Mouse (Mus musculus) neural tube, embryonic 15.5 days (tissue): ENCODE results near the gene Olfr559. TPM values are rescaled to one million over a fixed set of nuclear protein-coding genes. Genes with fewer than 3 reads are reported as not detected.

ENCODE experiments used
- ATAC-seq: fragments of 200-750 bp; cut with Nextera tagmentation; 2 replicates; pipeline ENCODE4 v1.8.0; 2017; ENCODE audit warnings: mild to moderate bottlenecking, moderate TSS enrichment, moderate library complexity; ENCODE audit not compliant: low FRiP score
- H3K27ac ChIP-seq: fragments of 300-500 bp; sonication (generic); replicated peaks from 2 replicates; pipeline ENCODE4 v1.5.1; 2015; ENCODE audit warnings: mild to moderate bottlenecking, inconsistent platforms
- H3K27me3 ChIP-seq: fragments of 300-500 bp; sonication (generic); replicated peaks from 2 replicates; pipeline ENCODE4 v1.6.1; 2015; ENCODE audit warnings: inconsistent platforms
- H3K36me3 ChIP-seq: fragments of 300-500 bp; sonication (generic); 2 replicates; pipeline ENCODE4 v1.6.1; 2015; ENCODE audit warnings: inconsistent platforms
- H3K4me1 ChIP-seq: fragments of 300-500 bp; sonication (generic); 2 replicates; pipeline ENCODE4 v1.6.1; 2015; ENCODE audit warnings: inconsistent platforms
- H3K4me2 ChIP-seq: fragments of 300-500 bp; sonication (generic); 2 replicates; pipeline ENCODE4 v1.6.1; 2015; ENCODE audit warnings: inconsistent platforms, mild to moderate bottlenecking, moderate library complexity
- H3K4me3 ChIP-seq: fragments of 300-500 bp; sonication (generic); replicated peaks from 2 replicates; pipeline ENCODE4 v1.5.1; 2015; ENCODE audit warnings: mild to moderate bottlenecking, inconsistent platforms
- H3K9ac ChIP-seq: fragments of 300-500 bp; sonication (generic); replicated peaks from 2 replicates; pipeline ENCODE4 v1.6.1; 2015; ENCODE audit warnings: mild to moderate bottlenecking, inconsistent platforms
- H3K9me3 ChIP-seq: fragments of 300-500 bp; sonication (generic); replicated peaks from 2 replicates; pipeline ENCODE4 v1.6.1; 2016; ENCODE audit warnings: inconsistent platforms
- WGBS: fragments of 180-500 bp; shearing (Covaris S2); methylation state at CpG from one replicate; pipeline ENCODE4 v1.1.7; 2015; ENCODE audit warnings: mixed read lengths; 5-methylcytosine and 5-hydroxymethylcytosine counted together
- polyA plus RNA-seq: library from polyadenylated mRNA; unstranded; fragments of >200 nt; fragmentation: Nextera tagmentation; extraction: Ambion mirVana; gene quantifications from 2 replicates; pipeline ENCODE4 v1.2.1, GENCODE M21; 2015

Gene Olfr559
- not detected in 2 replicates for polyA plus RNA-seq

DNA sequence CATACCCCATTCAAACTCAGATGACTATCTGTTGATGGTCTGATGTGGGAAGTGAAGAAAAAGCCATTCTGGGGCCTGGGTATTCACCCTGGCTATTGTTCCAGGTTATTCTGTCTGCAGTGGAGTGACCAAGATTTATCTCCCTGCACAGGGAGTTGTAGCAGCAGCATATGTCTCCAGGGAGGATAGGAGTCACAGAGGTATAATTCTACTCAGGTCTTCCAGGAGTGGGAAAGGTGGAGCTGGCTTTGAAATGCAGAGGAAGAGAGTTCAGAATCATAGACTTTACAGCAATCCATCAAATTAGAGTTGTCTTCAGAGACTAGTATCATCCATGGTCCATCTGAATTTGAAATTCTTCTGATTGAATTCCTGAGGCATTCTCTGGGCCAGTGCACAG is at the start of gene Olfr559:
Olfr559 (minus strand) TSS at position 101 of the 400 bp plus-strand sequence.
- ATAC-seq: no peak
- Histone ChIP-seq H3K9me3 (no peaks in the 10 kb centered on the region), H3K4me1 (no peaks in the 10 kb centered on the region), H3K4me3 (no peak within 1 kb of the TSS), H3K4me2 (no peak within 1 kb of the TSS), H3K36me3 (no peaks in the 10 kb centered on the region), H3K9ac (no peak within 1 kb of the TSS), H3K27me3 (no peaks in the 10 kb centered on the region), H3K27ac (no peak within 1 kb of the TSS)

DNA sequence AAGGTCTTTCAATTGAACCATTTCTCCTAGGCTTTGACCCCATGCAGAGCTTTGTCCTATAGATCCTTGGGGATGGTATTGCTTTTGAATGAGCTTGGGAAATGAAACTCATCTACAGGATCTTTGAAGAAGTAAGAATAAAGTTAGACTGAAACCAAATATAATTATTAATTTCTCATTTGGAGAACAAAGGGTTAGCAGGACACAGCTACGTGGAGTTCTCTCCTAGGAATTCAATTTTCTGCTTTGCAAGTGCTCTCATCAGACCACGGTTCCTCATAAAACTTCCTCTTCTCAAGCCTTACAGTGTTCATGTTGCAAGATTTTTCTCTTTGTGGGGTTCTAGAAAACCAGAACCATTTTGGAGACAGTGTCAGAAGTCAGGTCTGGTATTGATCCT is 43.6 kb upstream of the Olfr559 start, which contains the start of gene Olfr561:
Olfr561 (plus strand) TSS at position 301 of the 400 bp plus-strand sequence.
- Histone ChIP-seq H3K27me3 (no peaks in the 10 kb centered on the region), H3K4me3 (no peak within 1 kb of the TSS), H3K9me3 (no peaks in the 10 kb centered on the region), H3K9ac (no peak within 1 kb of the TSS), H3K4me2 (no peak within 1 kb of the TSS), H3K36me3 (no peaks in the 10 kb centered on the region), H3K4me1 (no peaks in the 10 kb centered on the region), H3K27ac (no peak within 1 kb of the TSS)
- ATAC-seq: no peak
- 80% methylated on average over 2 of the region's 2 CpGs for WGBS

- H3K9me3 ChIP-seq: no peaks in the 10 kb centered on the region
- H3K9ac ChIP-seq: no peak within 1 kb of the TSS
- WGBS: 69% methylated on average over 4 of the region's 4 CpGs
- H3K4me1 ChIP-seq: no peaks in the 10 kb centered on the region
- no peaks in the 10 kb centered on the region for H3K36me3 ChIP-seq
- no peak within 1 kb of the TSS for H3K4me3 ChIP-seq
- no peaks in the 10 kb centered on the region for H3K27me3 ChIP-seq
- H3K4me2 ChIP-seq: no peak within 1 kb of the TSS
- ATAC-seq: no peak
- no peak within 1 kb of the TSS for H3K27ac ChIP-seq
Measured at GRCm38 (mm10) chr7:102759266-102759665, 32.0 kb upstream of the Olfr559 start, which contains the start of the genes Olfr560 and Olfr78. TSS of gene Olfr560 (minus strand) at chr7:102759366. TSS of gene Olfr78 (minus strand) at chr7:102759471.

GRCm38 (mm10) chr7:102752086-102752485 is 24.8 kb upstream of the Olfr559 start:
- WGBS: 19% methylated on average over 1 of the region's 1 CpGs
- Histone ChIP-seq H3K9me3 (no peaks in the 10 kb centered on the region), H3K36me3 (no peaks in the 10 kb centered on the region), H3K4me1 (no peaks in the 10 kb centered on the region), H3K4me3 (no peak overlapping the region), H3K27me3 (no peaks in the 10 kb centered on the region), H3K9ac (no peak overlapping the region), H3K4me2 (no peak overlapping the region), H3K27ac (no peak overlapping the region)
- no peak for ATAC-seq

- Histone ChIP-seq H3K36me3 (no peaks in the 10 kb centered on the region), H3K9me3 (no peaks in the 10 kb centered on the region), H3K27me3 (no peaks in the 10 kb centered on the region), H3K27ac (no peak overlapping the region), H3K4me3 (no peak overlapping the region), H3K9ac (no peak overlapping the region), H3K4me1 (no peaks in the 10 kb centered on the region), H3K4me2 (no peak overlapping the region)
- no peak for ATAC-seq
- WGBS: 55% methylated on average over 2 of the region's 2 CpGs
Measured at GRCm38 (mm10) chr7:102737705-102738104, 10.4 kb upstream of the Olfr559 start.

DNA sequence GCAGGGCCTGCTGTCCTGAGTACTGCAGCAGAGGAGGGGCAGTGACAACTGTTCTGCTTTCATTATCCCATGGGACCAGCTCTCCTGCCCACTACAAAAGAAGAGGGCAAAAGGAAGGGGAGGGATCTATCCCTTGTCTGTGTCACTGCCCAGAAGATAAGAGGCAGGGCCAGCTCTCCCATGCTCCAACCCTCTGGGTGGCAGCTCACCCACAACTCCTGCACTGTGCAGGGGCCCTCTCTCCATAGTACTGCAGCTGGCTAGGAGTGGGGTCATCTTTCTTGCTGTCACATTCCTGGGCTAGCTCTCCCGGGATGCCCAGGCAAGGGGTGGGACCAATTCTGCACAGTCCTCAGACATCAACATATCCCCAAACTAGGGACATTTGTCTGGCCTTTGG is 6.5 kb upstream of the Olfr559 start:
- Histone ChIP-seq H3K4me1 (no peaks in the 10 kb centered on the region), H3K4me3 (no peak overlapping the region)
- 39% methylated on average over 1 of the region's 1 CpGs for WGBS

DNA sequence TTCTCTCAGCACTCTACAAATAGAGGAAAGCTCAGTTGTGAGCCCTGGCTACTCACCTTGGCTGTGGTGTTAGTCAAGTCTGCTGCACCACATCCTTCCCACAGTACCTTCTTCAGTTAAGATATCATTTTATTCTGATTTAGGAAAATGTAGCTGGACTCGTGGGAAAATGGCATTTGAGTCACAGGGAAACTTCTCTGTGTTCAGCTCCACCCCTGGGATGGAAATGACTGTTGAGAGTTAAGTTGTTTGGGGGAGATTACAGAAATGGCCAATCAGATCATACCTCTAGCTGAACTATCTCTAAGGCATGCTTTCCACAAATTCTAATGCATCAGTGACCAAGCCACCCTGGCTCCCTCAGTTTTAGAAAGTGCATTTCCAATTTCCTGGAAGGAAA is 8.3 kb downstream of the Olfr559 start, which contains the start of gene Olfr33:
Olfr33 (minus strand) TSS at position 101 of the 400 bp plus-strand sequence.
- no peak within 1 kb of the TSS for H3K4me2 ChIP-seq
- 41% methylated on average over 1 of the region's 1 CpGs for WGBS
- no peak for ATAC-seq

More for the DNA sequence above, 6.5 kb upstream of the Olfr559 start:
- no peak for ATAC-seq
- no peaks in the 10 kb centered on the region for H3K27me3 ChIP-seq
- H3K9me3 ChIP-seq: no peaks in the 10 kb centered on the region
- no peaks in the 10 kb centered on the region for H3K36me3 ChIP-seq
- no peak overlapping the region for H3K27ac ChIP-seq
- no peak overlapping the region for H3K9ac ChIP-seq
- no peak overlapping the region for H3K4me2 ChIP-seq

DNA sequence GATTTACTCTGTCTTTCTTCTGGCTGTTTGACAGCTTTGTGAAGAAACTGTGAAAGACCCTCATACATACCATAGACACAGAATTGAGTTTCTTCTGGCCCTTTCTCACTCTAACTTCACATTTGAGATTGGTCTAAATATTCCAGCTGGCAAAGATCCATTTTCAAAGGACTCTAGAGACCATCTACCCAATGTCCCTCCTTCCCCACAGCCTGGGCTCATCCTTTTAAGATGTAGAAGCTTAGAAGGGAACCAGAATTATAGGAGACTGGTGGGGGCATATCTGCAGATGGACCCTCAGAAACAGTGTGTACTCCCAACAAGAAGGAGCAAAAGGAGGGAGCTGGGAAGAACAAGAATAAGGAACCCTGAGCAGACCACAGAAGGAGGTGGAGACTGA is 25.4 kb downstream of the Olfr559 start, which contains the start of gene Olfr558:
Olfr558 (plus strand) TSS at position 301 of the 400 bp plus-strand sequence.
- Histone ChIP-seq H3K4me2 (no peak within 1 kb of the TSS), H3K27me3 (no peaks in the 10 kb centered on the region), H3K36me3 (no peaks in the 10 kb centered on the region), H3K9ac (no peak within 1 kb of the TSS), H3K4me3 (no peak within 1 kb of the TSS), H3K27ac (no peak within 1 kb of the TSS), H3K9me3 (no peaks in the 10 kb centered on the region), H3K4me1 (no peaks in the 10 kb centered on the region)
- no peak for ATAC-seq

More for the DNA sequence above, 8.3 kb downstream of the Olfr559 start, which contains the start of gene Olfr33:
- Histone ChIP-seq H3K27me3 (no peaks in the 10 kb centered on the region), H3K9me3 (no peaks in the 10 kb centered on the region), H3K27ac (no peak within 1 kb of the TSS), H3K9ac (no peak within 1 kb of the TSS), H3K4me3 (no peak within 1 kb of the TSS), H3K4me1 (no peaks in the 10 kb centered on the region), H3K36me3 (no peaks in the 10 kb centered on the region)

GRCm38 (mm10) chr7:102698461-102698860 is 28.8 kb downstream of the Olfr559 start:
- H3K4me1 ChIP-seq: no peaks in the 10 kb centered on the region
- H3K4me2 ChIP-seq: no peak overlapping the region
- no peak overlapping the region for H3K27ac ChIP-seq
- 93% methylated on average over 7 of the region's 7 CpGs for WGBS
- no peaks in the 10 kb centered on the region for H3K27me3 ChIP-seq
- no peaks in the 10 kb centered on the region for H3K36me3 ChIP-seq
- ATAC-seq: no peak
- H3K9me3 ChIP-seq: no peaks in the 10 kb centered on the region
- H3K4me3 ChIP-seq: no peak overlapping the region
- no peak overlapping the region for H3K9ac ChIP-seq

GRCm38 (mm10) chr7:102695358-102696125 is 31.7 kb downstream of the Olfr559 start, which contains the start of gene Olfr557:
TSS of gene Olfr557 (plus strand) at chr7:102695910.
- no peaks in the 10 kb centered on the region for H3K36me3 ChIP-seq
- no peak within 1 kb of the TSS for H3K9ac ChIP-seq
- H3K9me3 ChIP-seq: no peaks in the 10 kb centered on the region
- H3K4me3 ChIP-seq: no peak within 1 kb of the TSS
- no peak for ATAC-seq
- no peaks in the 10 kb centered on the region for H3K4me1 ChIP-seq
- no peak within 1 kb of the TSS for H3K27ac ChIP-seq
- H3K4me2 ChIP-seq: no peak within 1 kb of the TSS
- H3K27me3 ChIP-seq: no peaks in the 10 kb centered on the region
- 79% methylated on average over 5 of the region's 5 CpGs for WGBS

DNA sequence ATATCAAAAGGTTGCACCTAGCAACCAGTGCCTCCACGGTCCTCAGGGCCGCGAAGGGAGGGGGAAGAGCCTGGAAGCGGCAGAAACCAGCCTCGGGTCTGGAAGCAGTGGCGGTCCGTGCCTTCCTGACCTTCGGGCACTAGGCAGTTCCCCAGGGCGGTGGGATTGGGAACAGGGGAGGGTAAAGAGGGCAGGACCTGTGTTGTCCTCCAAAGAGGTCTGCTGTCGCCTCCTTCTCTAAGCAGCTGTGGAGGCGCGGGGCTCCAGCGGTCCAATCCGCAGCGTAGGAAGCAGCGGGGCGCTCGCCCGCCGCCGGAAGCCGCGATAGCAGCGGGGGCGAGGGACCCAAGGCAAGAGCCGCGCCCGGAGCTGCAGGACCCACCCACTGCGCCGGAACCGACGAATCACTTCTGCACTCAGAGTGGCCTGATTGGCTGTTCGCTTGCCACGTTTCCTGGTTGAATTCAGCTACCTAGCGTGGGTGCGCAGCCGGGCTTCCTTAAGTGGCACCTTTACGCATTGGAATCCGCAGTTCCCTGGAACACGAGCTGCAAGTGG is 40.3 kb downstream of the Olfr559 start, which contains the start of gene Trim68:
Trim68 (minus strand) TSS at position 384 of the 558 bp plus-strand sequence.
- peak within 1 kb of the TSS; percentile 83 for H3K27ac ChIP-seq
- H3K9ac ChIP-seq: peak within 1 kb of the TSS; percentile 71
- H3K4me3 ChIP-seq: peak within 1 kb of the TSS; percentile 74
- H3K36me3 ChIP-seq: no peaks in the 10 kb centered on the region
- H3K4me2 ChIP-seq: peak within 1 kb of the TSS; percentile 76
- 0 out of 2 replicates have a peak, but pooled peaks cover 5% of the 10 kb centered on the region for H3K4me1 ChIP-seq
- no peaks in the 10 kb centered on the region for H3K27me3 ChIP-seq
- ATAC-seq: peak; percentile 100
- under 1% methylated on average over 38 of the region's 40 CpGs for WGBS
- H3K9me3 ChIP-seq: no peaks in the 10 kb centered on the region

DNA sequence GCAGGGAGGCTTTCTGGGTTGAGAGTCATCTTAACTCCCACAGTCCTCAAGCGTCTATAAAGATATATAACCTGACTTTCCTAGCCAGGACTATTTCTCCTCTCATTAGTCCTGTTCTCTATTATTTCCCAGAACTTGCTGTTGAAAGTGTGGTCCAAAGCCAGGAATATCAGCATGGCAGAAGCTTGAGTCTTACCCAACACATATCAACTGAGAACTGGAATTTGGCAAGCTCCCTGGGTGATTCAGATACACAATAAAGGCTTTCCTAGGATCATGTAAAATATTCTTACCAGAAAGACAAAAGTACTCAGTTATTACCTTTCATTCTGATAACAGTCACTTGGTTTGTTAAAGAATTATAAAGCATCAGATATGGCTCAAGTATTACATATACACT is 45.4 kb downstream of the Olfr559 start:
- Histone ChIP-seq H3K4me3 (no peak overlapping the region), H3K9me3 (no peaks in the 10 kb centered on the region), H3K27me3 (no peaks in the 10 kb centered on the region), H3K27ac (no peak overlapping the region), H3K4me2 (no peak overlapping the region), H3K9ac (no peak overlapping the region), H3K4me1 (no peaks in the 10 kb centered on the region), H3K36me3 (no peaks in the 10 kb centered on the region)
- no peak for ATAC-seq
- 91% methylated on average over 1 of the region's 1 CpGs for WGBS
